Mouse (Mus musculus) brain, embryonic 14.5 days (tissue): ENCODE results near the gene Dnase1l3.

Source experiments
- CTCF ChIP-seq: fragments of 200-500 bp; IDR thresholded peaks from 2 replicates; pipeline ENCODE4 v1.5.1; 2012; ENCODE audit warnings: inconsistent platforms, mild to moderate bottlenecking, moderate library complexity, borderline replicate concordance; ENCODE audit not compliant: insufficient read depth, insufficient read length; ENCODE audit errors: extremely low read depth
- POLR2A ChIP-seq: fragments of 200-500 bp; IDR thresholded peaks from 2 replicates; pipeline ENCODE4 v1.6.1; 2012; ENCODE audit warnings: mild to moderate bottlenecking, inconsistent platforms, borderline replicate concordance; ENCODE audit not compliant: poor library complexity, insufficient read depth, insufficient read length, severe bottlenecking; ENCODE audit errors: extremely low read depth

DNA sequence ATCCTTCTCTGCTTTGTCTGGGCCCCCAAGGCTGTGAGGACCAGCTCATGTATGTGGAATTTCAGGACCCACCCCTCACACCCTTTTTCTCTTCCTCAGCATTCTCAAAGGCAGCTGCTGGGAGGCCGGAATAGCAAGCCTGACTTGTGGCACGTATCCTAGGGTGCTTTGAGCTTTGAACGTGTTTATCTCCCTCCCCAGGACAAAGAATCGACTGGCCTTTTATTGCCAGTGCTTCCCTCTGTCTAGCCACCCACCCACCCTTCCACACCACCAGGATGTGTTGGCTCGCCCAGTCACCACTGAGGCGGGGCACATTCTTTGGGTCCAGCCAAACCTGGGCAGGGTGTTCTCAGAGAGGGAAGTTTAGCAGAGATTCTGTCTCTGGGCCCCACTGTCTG, 40.3 kb downstream of the Dnase1l3 start:
- TF ChIP-seq POLR2A (no peak), CTCF (no peak)
